Mouse (Mus musculus): ENCODE data around the gene Csde1.

Csde1 gene

DNA sequence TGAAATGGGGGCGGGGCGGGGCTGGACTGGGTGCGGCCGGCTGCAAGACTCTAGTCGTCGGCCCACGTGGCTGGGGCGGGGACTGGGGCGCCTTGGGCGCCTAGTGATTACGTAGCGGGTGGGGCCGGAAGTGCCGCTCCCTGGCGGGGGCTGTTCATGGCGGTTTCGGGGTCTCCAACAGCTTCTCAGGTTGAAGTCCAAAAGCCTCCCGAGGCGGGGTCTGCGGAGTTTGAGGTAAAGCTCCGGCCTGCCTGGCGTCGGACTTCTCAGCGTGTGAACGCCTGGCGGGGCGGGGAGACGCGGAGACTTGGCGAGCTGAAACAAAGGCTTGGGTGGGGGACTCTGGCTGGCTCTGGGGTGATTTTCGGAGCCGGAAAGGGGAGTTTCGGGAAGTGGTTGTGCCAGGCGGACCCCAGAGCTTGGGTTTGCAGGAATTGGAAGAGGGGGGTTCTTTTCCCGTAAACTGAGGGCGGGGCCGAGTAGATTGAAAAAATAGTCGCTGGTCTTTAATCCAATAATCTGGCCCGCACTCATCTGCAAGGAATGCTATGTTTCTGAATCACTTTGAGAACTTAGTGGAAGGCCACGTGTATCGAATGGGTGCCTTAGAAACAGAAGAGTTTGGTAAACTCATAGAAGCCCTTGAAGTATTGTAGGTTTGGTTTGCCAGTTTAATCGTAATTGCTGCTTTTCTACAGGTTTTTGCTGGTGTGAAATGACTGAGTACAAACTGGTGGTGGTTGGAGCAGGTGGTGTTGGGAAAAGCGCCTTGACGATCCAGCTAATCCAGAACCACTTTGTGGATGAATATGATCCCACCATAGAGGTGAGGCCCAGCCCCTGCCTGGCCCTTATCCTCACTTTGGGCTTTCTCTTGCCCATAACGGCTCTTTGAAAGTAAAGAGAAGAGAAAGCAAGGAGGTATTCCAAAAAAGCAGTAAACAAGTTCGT, 38.3 kb downstream of the Csde1 start, which contains the start of gene Nras:
Gene Nras (plus strand): TSS at position 79 of the 951 bp plus-strand sequence.
- DNase-seq (ENCODE audit: low read depth in 2 of 2, low spot score in 2 of 2) = peak; percentile 88 to 94

DNA sequence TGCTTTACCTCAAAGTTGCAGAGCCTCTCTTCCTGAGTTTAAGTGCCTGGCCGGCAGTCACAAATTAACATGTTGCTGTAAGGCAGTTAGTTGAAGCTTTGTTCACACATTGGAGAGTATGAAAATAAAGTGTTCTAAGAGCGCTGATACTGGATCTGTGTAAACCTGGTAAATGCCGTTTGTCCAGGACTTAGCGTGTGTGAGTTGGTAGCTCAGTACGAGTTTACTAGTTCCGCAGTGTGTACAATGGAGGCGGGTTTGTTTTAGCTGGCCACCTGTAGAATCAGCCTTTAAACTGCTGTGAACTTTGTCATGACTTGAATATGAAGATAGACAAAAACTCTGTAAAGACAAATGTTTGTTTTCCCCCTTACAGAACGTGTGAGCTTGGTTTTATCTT, 46.7 kb downstream of the Csde1 start:
- no peak for DNase-seq (ENCODE audit: low read depth in 2 of 2, low spot score in 2 of 2)

DNA sequence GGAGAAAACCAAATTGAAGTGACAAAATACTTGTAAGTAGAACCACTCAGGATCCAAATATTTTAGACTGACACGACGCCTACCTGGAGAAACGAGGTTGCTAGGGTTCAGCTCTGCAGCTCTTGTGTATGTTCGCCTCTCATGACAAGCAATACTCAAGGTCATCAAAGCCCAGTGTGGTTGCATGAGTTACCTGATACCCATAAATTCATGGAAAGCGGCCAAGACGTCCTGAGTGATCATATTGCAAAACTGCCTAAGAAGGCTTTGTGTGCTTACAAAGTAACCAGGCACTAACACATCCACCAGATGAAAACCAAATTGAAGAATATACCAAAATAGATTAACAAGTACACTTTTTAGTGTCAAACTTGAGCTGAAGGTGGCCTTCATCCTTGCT, 48.7 kb downstream of the Csde1 start:
- no peak for DNase-seq (ENCODE audit: low read depth in 2 of 2, low spot score in 2 of 2)

DNA sequence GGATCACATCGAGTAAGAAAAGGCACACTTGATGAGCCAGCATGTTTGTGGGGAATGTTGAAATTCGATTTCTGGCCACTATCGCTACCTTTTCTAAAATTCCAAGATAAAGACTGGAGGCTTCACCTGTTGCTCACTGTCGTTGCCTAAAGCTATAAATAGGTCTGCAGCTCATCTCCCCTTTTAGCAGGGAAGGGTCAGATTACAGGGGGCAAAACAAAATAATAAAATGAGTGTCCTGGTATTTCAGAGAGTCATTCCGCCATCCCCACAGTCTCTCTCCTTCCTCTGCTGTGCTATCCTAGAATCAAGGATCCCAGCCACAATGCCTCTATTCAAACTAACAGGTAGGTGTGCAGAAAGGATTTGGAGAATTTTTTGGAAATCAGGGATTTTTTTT, 53.5 kb downstream of the Csde1 start, which contains the start of gene Ampd1:
Gene Ampd1 (plus strand): TSS at position 244 of the 400 bp plus-strand sequence.
- DNase-seq (ENCODE audit: low read depth in 2 of 2, low spot score in 2 of 2) = no peak

DNA sequence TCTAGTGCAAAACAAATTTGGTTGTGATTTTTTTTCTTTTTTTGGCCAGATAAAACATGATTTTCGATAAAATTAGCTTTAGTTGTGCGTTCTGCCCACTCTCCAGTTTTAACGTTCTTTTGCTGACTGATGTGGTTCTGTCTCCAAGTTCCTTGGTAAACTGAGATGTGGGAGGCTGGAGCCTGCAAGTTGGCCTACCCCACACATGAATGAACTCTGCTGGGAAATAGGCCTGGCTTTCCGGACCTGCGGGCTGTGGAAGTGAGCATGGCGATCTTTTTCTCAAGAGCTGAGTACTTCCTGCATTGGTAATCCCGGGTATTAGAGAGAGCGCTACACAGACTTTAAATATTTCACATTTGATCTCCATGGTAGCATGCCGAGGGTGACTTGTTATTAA, 55.6 kb downstream of the Csde1 start:
- no peak for DNase-seq (ENCODE audit: low read depth in 2 of 2, low spot score in 2 of 2)

DNA sequence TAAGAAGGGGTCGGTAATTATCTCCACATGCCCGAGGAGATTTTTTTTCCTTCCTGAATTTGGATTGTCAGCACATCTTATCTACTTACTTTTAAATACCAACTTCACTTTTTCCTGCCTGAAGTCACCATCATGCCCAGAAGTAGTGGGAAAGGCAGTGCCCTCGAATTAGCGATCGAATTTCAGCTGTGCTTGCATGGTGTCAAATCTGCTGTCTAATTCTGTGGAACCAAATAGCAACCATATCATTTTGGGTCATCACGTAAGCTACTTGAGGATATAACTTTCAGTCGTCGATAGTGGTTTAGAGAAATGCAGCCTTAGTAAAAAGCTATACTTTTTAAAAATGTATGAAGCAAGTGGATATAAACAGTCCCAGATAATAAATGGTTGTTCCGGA, 56.2 kb downstream of the Csde1 start:
- DNase-seq (ENCODE audit: low read depth in 2 of 2, low spot score in 2 of 2) = no peak

DNA sequence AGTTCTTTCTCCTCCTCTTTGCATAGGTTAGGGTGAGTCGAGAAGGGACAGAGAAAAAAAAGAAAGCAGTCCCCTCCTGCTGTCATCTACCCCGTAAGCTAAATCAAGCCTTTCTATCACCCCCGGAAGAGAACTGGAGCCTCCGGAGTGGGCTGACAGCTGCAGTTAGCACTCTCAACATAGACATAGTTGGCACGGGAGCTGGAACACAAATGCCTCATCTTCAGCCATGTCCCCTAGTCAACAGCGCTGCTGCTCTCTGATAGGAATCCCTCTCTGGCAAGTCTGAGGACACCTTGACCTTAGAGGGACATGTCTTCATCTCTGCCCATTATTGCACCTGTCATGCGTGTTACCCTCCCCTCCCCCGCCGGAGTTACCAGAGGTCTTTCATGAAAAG, 59.1 kb downstream of the Csde1 start:
- no peak for DNase-seq (ENCODE audit: low read depth in 2 of 2, low spot score in 2 of 2)

DNA sequence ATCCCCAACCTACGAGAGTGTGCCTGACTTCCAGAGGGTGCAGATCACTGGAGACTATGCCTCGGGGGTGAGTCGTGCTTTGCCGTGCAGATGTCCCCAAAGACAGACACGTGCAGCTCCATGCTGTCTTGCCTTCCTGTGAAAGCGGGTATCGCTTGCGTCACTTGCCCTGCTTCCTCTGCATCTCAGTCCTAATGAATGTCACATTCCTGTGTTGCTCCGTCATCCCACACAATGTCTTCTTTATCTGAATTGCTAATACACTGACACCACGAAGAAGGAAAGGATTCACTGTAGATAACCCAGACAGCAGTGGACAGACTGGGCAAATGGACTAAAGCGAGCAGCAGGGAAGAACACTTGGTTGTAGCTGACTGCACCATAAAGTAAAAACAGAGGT, 60.8 kb downstream of the Csde1 start:
- DNase-seq (ENCODE audit: low read depth in 2 of 2, low spot score in 2 of 2) = no peak

DNA sequence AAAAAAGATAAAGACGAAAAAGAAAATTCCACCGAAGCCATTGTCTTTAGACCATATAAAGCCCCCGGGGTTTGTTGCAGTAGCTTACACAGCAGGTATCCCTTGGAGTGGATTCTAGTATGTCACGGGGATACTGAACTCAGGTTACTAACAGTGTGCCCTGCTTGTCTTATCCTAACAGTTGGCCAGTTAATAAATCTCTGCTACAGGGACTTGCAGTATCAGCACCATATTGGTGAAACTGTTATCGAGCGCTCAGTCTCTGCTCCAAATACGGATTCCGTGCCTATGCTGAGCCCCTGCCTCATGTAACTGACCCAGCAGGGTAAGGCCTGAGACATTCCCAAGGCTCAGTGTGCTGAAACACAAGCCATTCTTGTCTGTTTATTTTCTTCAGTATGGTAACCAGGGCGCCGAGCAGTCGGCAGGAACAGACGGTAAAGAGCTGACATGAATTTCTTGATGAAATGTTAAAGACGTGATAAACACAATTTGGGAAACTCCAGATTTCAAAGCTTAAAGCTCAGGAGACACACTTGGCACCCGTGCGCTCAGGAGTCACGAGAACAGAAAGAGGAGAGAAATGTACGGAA, 61.7 kb downstream of the Csde1 start:
- DNase-seq (ENCODE audit: low read depth in 2 of 2, low spot score in 2 of 2) = no peak

DNA sequence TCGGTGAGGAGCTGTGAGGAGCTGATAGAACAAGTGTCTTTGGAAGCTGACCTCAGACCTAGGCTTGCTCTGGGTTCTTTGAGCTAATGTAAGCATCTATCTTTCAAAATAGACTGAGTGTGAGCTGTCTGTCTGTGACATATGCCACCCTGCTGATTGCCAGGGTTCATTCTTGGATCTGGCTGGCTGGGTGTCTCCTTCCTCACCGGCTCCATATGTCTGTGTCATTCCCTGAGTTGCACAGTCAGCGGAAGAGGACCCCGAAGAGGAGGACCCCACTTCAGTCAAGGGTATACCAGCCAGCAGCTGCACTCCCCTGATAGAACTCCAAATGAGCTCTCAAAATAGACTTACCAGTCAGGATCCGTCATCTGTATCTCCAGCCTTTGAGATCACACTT, 62.5 kb downstream of the Csde1 start:
- DNase-seq (ENCODE audit: low read depth in 2 of 2, low spot score in 2 of 2) = no peak

DNA sequence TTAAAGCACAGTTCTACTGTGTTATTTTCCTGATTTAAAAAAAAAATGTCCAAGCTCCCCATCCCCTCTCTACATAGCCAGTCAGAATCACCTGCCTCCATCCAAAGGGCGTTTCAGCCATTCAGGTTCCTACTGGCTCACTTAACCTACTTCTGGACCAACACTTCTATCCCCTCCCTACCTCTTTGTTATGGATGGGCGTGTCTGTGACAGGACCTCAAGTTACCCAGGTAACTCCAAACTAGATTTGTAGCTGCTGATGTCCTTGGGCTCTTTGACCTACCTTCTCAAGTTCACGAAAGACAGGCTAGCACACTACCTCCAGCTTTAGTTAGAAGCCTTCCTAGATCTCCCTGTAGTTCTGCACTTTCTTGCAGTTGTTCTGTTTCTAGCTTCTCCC, 65.8 kb downstream of the Csde1 start:
- DNase-seq (ENCODE audit: low read depth in 2 of 2, low spot score in 2 of 2) = no peak

DNA sequence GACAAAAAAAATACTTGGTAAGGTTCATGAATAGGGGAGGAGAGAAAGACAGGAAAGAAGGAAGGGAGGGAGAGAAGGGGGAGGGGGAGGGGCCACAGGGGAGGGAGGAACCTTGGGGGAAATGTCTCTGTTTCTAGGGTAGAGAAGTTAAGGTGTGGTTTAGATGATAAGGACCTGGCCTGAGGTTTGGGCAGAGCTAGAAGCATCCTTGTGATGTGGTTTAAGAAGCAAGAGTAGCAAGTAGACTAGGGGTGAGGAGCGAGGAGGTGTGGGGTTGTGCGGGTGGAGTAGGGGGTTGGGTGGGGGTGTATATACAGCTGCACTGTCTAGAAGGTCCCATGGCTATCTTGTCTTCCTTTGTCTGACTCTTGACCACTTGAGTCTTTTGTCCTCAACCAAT, 71.5 kb downstream of the Csde1 start:
- peak in 1 of 2 experiments; percentile 34 for DNase-seq (ENCODE audit: low read depth in 2 of 2, low spot score in 2 of 2)

DNA sequence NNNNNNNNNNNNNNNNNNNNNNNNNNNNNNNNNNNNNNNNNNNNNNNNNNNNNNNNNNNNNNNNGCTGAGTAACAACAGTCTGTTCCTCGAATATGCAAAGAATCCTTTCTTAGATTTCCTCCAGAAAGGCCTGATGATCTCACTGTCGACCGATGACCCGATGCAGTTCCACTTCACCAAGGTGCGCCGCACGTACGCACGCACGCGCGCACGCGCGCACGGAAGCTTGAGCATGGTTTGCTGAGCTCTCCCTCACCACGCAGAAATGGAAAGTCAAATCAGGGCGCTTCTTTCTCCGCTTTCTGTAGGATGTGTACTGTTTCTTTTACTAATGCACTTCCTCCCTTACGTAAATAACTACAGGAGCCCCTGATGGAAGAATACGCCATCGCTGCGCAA, 78.4 kb downstream of the Csde1 start:
- DNase-seq (ENCODE audit: low read depth in 2 of 2, low spot score in 2 of 2) = no peak

DNA sequence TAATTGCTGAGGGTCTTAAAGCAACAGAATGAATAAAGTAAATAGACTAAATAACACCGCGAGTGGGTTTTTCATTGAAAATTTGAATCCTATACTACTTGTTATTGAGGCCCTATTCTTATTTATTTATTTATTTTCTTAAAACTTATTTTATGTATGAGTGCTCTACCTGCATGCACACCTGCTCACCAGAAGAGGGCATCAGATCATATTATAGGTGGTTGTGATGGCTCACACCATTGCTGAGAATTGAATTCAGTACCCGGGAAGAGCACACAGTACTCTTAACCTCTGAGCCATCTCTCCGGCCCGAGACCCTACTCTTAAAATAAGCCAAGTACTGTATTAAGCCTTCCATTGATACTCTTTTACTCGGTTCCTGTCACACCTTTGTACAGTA, 79.4 kb downstream of the Csde1 start:
- peak in 1 of 2 experiments; percentile 10 for DNase-seq (ENCODE audit: low read depth in 2 of 2, low spot score in 2 of 2)

DNA sequence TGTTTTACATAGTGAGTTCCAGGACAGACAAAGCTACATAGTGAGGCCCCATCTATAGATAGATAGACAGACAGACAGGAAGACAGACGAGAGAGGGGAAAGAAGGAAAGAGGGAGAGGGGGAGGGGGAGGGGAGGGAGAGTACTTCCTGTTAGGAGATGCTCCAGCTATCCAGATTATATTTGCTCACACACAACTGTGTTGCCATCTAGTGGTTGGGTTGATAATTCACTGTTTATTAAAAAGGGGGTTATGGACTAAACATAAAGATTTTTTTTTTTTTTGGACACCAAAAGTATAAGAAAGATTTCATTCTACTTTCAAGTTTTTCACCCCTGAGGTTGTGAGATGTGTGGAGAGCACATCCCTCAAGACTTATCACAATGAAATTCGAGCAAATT, 80.5 kb downstream of the Csde1 start:
- DNase-seq (ENCODE audit: low read depth in 2 of 2, low spot score in 2 of 2) = peak in 1 of 2 experiments; percentile 15

DNA sequence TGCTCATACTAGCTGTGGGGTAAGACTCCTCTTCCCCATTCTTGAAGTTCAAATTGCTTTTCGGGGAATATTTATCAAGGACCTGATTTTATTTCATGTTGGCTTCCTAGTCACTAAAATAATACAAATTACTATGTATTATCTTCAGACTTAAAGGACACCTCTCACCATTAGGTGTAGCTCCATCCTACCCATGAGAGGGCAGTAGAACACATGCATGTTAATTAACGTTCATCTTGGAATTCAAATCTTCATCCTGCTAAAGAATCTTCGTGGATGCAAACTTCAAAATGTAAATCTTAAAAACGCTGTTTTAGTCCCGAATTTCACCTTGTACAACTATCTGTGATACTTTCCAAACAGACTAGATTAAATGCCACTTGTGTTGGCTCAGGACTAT, 81.0 kb downstream of the Csde1 start:
- DNase-seq (ENCODE audit: low read depth in 2 of 2, low spot score in 2 of 2) = no peak

DNA sequence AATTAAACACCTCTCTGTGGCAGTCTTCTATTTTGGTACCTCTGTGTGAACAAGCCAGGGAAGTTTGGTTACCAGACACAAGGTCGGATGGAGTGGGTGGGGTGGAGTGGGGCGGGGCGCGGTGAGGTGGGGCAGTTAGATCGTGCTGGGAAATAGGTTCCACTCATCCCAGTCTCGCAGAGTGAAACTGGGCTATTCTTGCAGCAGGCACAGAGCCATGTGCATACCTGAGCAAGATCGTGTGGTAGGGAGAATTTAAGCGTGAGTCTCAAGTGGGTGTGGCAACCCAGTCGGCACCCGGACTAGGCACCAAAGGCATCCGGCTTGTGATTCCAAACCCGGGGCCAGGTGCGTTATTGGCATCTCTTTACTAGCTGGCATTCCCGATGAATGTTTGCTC, 81.7 kb downstream of the Csde1 start:
- no peak for DNase-seq (ENCODE audit: low read depth in 2 of 2, low spot score in 2 of 2)

DNA sequence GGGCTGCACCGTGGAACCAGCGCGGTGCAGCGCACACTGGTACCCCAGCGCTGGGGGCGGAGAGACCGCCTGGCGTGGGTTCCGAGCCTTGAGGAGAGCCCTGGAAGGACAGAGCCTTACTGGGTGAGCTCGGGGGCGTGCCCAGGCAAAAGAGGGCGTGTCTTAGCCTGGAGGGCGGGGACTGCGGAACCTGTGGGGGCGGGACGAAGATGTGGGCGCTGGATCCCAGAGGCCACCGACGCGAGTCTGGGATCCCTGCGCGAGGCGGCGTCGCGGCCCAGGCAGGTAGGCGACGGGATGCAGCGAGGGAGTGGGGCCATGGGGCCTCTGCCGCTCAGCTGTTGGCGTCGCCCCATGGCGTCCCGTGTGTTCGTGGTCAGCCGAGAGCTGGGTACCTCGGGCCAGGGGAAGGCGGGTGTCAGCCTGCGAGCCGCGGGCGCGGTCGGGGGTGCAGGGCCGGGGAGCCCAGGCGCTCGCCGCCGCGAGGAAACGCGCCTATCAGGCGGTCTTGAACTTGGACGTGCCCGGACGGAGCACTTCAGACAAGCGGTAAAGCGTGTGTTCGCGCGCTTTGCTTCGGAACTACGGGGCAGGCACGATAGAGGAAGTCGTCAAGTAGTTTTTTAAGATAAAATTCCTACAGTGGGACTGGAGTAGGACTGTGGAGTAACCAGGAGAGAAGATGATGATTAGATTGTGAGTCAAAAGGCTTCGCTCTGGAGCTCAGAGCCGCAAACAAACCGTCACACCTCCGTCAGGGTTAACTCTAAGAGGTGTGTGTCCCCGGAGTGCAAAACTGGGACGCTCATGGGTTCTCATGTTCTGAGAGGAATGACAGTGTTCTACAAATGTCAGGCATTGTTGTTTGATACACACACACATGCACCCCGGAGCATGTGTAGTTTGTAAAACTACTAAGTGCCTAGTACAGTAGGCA, 82.5 kb downstream of the Csde1 start, which contains the start of gene Dennd2c:
Gene Dennd2c (plus strand): TSS at position 151 of the 937 bp plus-strand sequence.
- DNase-seq (ENCODE audit: low read depth in 2 of 2, low spot score in 2 of 2) = peak; percentile 87 to 96
